Mouse (Mus musculus) cerebellum, postnatal 25 days (tissue): ENCODE data around the gene Cdc42ep2.
A peak's percentile ranks its signal among the peaks of the same experiment; 100 is the strongest.
"Not testable (repeated sequence)": the region's sequence is repeated elsewhere in the genome, so short reads cannot be mapped to it uniquely, and the experiment has no call there.

ENCODE experiments used
- DNase-seq, 2 experiments: peaks; one replicate each; pipeline ENCODE4 v3.0.0; 2021; ENCODE audit warnings: mixed read lengths in 2 of 2

The Cdc42ep2 gene

GRCm38 (mm10) chr19:5911430-5912102 is 13.1 kb downstream of the Cdc42ep2 start:
- no peak for DNase-seq

- DNase-seq, result no peak
Measured at GRCm38 (mm10) chr19:5910221-5910620, 14.4 kb downstream of the Cdc42ep2 start.

- DNase-seq, result no peak
Measured at GRCm38 (mm10) chr19:5907275-5907674, 17.3 kb downstream of the Cdc42ep2 start.

GRCm38 (mm10) chr19:5894002-5894678 is 30.5 kb downstream of the Cdc42ep2 start, which contains the start of gene Tigd3:
Gene Tigd3, minus strand, starts transcription at chr19:5894149.
- DNase-seq, result peak; percentile 95 to 98

- DNase-seq, result no peak
Measured at GRCm38 (mm10) chr19:5893282-5894001, 31.2 kb downstream of the Cdc42ep2 start.

- no peak for DNase-seq
Measured at GRCm38 (mm10) chr19:5892735-5893134, 31.9 kb downstream of the Cdc42ep2 start.

- no peak for DNase-seq
Measured at GRCm38 (mm10) chr19:5892262-5892661, 32.4 kb downstream of the Cdc42ep2 start.

GRCm38 (mm10) chr19:5891521-5892258 is 32.9 kb downstream of the Cdc42ep2 start:
- DNase-seq, result no peak

- DNase-seq, result no peak
Measured at GRCm38 (mm10) chr19:5889211-5889610, 35.4 kb downstream of the Cdc42ep2 start.

- no peak for DNase-seq
Measured at GRCm38 (mm10) chr19:5887234-5887815, 37.3 kb downstream of the Cdc42ep2 start.

GRCm38 (mm10) chr19:5885838-5886237 is 38.8 kb downstream of the Cdc42ep2 start:
- DNase-seq, result no peak

- no peak for DNase-seq
Measured at GRCm38 (mm10) chr19:5883935-5884334, 40.7 kb downstream of the Cdc42ep2 start.

- DNase-seq, result not testable (repeated sequence)
Measured at GRCm38 (mm10) chr19:5882079-5882478, 42.5 kb downstream of the Cdc42ep2 start.

- no peak for DNase-seq
Measured at GRCm38 (mm10) chr19:5881155-5881554, 43.5 kb downstream of the Cdc42ep2 start.

- no peak for DNase-seq
Measured at GRCm38 (mm10) chr19:5879735-5880134, 44.9 kb downstream of the Cdc42ep2 start.

- no peak for DNase-seq
Measured at GRCm38 (mm10) chr19:5878916-5879315, 45.7 kb downstream of the Cdc42ep2 start.

- no peak for DNase-seq
Measured at GRCm38 (mm10) chr19:5878362-5878722, 46.3 kb downstream of the Cdc42ep2 start.

- DNase-seq, result peak; percentile 79 to 89
Measured at GRCm38 (mm10) chr19:5877618-5878361, 46.8 kb downstream of the Cdc42ep2 start, which contains the start of gene Slc25a45. Gene Slc25a45, plus strand, starts transcription at chr19:5877808.

GRCm38 (mm10) chr19:5874969-5875480 is 49.6 kb downstream of the Cdc42ep2 start, which contains the start of gene Frmd8:
Gene Frmd8, minus strand, starts transcription at chr19:5875274.
- DNase-seq, result peak; percentile 91 to 95

GRCm38 (mm10) chr19:5874391-5874968 is 50.1 kb downstream of the Cdc42ep2 start:
- DNase-seq, result no peak
